Mouse (Mus musculus): ENCODE results near the gene Smad6. TPM values are rescaled to one million over a fixed set of nuclear protein-coding genes. Genes with fewer than 3 reads are reported as not detected.

Gene Smad6
- polyA plus RNA-seq, 1 experiment from 2014 or later: 13.4 TPM

DNA sequence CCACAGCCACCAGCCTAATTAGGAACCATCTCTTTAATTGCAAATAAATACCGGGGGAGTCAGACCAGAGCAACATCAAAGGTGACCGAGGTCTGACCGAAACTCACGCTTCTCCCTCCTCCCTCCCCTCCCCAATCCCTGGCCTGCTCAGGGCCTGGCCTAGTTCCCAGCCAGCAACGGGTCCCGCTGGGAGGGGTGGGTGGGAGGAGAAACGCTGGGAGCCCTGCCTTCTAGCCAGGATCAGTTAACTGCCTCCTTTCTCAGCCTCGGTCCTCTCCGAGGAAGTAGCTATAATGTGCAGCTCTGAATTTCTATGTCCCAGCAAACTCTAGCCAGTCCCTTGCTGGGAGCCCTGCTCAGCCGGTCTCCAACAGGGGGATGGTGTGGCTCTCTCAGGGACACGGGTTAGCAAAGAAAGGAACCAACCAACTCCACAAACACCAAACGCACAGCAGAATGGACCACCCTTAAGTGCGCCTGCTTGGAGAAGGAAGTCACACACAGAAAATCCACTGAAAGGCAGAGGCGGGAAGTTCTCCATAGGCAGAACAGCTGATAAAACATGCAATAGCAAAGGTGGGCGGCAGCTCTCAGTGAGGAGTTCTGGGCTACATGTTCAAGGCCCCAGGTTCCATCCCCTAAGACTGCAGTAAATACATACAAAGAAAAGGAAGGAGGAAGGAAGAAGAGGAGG is 63.4 kb downstream of the Smad6 start:
- Histone ChIP-seq H3K9me3 (ENCODE audit: low read length) (no peaks in the 10 kb centered on the region), H3K27me3 (replicated peaks; ENCODE audit: insufficient read depth, low read length) (no peaks in the 10 kb centered on the region), H3K4me1 (ENCODE audit: insufficient read depth, low read depth, low read length) (peaks cover 26% of the 10 kb centered on the region), H3K36me3 (ENCODE audit: insufficient read depth, low read length) (no peaks in the 10 kb centered on the region), H3K4me3 (ENCODE audit: low read depth, low read length) (no peak overlapping the region), H3K27ac (ENCODE audit: low read length) (peak overlapping the region; percentile 72), H3K9ac (replicated peaks; ENCODE audit: low read depth) (no peak overlapping the region), H3K4me2 (replicated peaks; ENCODE audit: low read depth, low read length) (peak overlapping the region; percentile 32; the same call in 1 of the 2 replicates)
- ATAC-seq: peak; percentile 64
- TF ChIP-seq CTCF (IDR thresholded peaks at IDR 0.05): no peak
- TF ChIP-seq EP300 (IDR thresholded peaks at IDR 0.05): no peak
- DNase-seq (ENCODE audit: low spot score): peak; percentile 80
- 17% methylated on average over 15 of the region's 15 CpGs for WGBS

DNA sequence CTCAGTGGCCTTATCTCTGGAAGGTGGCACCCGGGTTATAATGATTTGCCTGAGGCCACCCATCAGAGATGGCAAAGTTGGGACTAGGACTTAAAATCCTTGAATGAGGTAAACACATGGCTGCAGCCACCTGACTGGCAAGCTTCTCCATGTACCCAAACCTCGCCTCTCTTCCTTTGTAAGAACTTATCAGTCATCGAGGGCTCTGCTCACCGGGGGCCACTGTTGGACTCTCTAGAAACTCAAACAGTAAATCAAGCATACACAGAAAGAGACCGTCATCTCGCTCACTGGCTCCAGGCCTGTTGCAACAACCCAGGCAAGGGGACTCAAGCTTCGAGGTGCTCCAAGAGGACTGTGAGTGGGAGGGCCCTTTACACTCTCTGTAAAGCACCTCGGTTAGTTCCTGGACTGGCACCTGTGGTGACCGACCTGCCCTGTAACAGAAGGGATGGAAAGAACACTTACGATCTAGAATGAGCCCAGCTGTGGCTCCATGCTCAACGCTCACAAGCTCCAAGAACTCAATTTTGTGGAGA is 64.1 kb downstream of the Smad6 start:
- ATAC-seq: peak; percentile 58
- H3K36me3 ChIP-seq (ENCODE audit: insufficient read depth, low read length): no peaks in the 10 kb centered on the region
- WGBS: 44% methylated on average over 11 of the region's 11 CpGs
- H3K4me3 ChIP-seq (ENCODE audit: low read depth, low read length): no peak overlapping the region
- H3K4me2 ChIP-seq (replicated peaks; ENCODE audit: low read depth, low read length): no peak overlapping the region
- no peaks in the 10 kb centered on the region for H3K9me3 ChIP-seq (ENCODE audit: low read length)
- H3K9ac ChIP-seq (replicated peaks; ENCODE audit: low read depth): no peak overlapping the region
- peak overlapping the region; percentile 72 for H3K27ac ChIP-seq (ENCODE audit: low read length)
- peak; percentile 75 for DNase-seq (ENCODE audit: low spot score)
- TF ChIP-seq CTCF (IDR thresholded peaks at IDR 0.05): no peak
- no peak for TF ChIP-seq EP300 (IDR thresholded peaks at IDR 0.05)
- peaks cover 28% of the 10 kb centered on the region for H3K4me1 ChIP-seq (ENCODE audit: insufficient read depth, low read depth, low read length)
- H3K27me3 ChIP-seq (replicated peaks; ENCODE audit: insufficient read depth, low read length): no peaks in the 10 kb centered on the region

DNA sequence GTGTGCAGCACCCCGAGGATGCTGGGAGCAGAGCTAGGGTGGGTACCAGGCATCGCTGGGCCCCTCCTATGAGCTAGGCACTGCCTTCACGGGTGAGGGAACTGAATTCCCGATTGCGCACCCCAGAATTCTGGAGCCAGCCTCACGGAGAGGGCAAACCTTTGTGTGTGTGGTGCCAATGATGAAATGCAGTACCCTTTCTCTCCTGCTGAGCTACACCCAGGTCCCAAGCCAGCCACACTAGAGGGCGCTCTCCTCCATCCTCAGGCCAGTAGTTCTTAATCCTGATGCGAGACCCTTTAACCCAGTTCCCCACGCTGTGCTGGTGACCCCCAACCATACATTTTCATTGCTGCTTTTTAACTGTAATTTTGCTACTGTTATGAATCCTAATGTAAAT is 65.8 kb downstream of the Smad6 start:
- 35% methylated on average over 9 of the region's 9 CpGs for WGBS
- TF ChIP-seq EP300 (IDR thresholded peaks at IDR 0.05) (no peak), CTCF (IDR thresholded peaks at IDR 0.05) (peak; percentile 96)
- no peak overlapping the region for H3K4me3 ChIP-seq (ENCODE audit: low read depth, low read length)
- no peak overlapping the region for H3K9ac ChIP-seq (replicated peaks; ENCODE audit: low read depth)
- no peak overlapping the region for H3K27ac ChIP-seq (ENCODE audit: low read length)
- DNase-seq (ENCODE audit: low spot score) (peak; percentile 85), ATAC-seq (peak; percentile 11; the same call in 1 of the 2 replicates)
- H3K4me1 ChIP-seq (ENCODE audit: insufficient read depth, low read depth, low read length): peaks cover 36% of the 10 kb centered on the region
- H3K4me2 ChIP-seq (replicated peaks; ENCODE audit: low read depth, low read length): no peak overlapping the region
- H3K9me3 ChIP-seq (ENCODE audit: low read length): no peaks in the 10 kb centered on the region
- peaks cover 5% of the 10 kb centered on the region; the same call in 1 of the 2 replicates for H3K36me3 ChIP-seq (ENCODE audit: insufficient read depth, low read length)
- no peaks in the 10 kb centered on the region for H3K27me3 ChIP-seq (replicated peaks; ENCODE audit: insufficient read depth, low read length)

DNA sequence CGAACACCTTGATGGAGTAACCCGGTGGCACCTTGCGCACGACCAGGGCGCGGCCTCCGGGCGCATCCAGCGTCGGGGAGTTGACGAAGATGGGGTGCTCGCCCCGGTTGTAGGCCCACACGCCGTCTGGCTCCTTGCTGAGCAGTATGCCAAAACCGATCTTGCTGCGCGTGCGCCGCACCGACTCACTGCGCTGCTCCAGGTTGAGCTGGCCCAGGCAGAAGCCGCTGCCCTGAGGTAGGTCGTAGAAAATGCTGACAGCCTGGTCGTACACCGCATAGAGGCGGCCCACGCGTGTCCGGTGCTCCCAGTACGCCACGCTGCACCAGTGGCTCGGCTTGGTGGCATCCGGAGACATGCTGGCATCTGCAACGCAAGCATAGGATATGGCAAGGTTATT is 68.2 kb downstream of the Smad6 start:
- H3K9me3 ChIP-seq (ENCODE audit: low read length): no peaks in the 10 kb centered on the region
- no peak overlapping the region for H3K4me2 ChIP-seq (replicated peaks; ENCODE audit: low read depth, low read length)
- no peak for ATAC-seq
- TF ChIP-seq EP300 (IDR thresholded peaks at IDR 0.05) (no peak), CTCF (IDR thresholded peaks at IDR 0.05) (no peak)
- no peak overlapping the region for H3K4me3 ChIP-seq (ENCODE audit: low read depth, low read length)
- no peak for DNase-seq (ENCODE audit: low spot score)
- no peaks in the 10 kb centered on the region for H3K27me3 ChIP-seq (replicated peaks; ENCODE audit: insufficient read depth, low read length)
- H3K9ac ChIP-seq (replicated peaks; ENCODE audit: low read depth): no peak overlapping the region
- H3K27ac ChIP-seq (ENCODE audit: low read length): no peak overlapping the region
- 82% methylated on average over 35 of the region's 35 CpGs for WGBS
- peaks cover 20% of the 10 kb centered on the region; the same call in 1 of the 2 replicates for H3K4me1 ChIP-seq (ENCODE audit: insufficient read depth, low read depth, low read length)
- H3K36me3 ChIP-seq (ENCODE audit: insufficient read depth, low read length): peaks cover 5% of the 10 kb centered on the region; the same call in 1 of the 2 replicates

DNA sequence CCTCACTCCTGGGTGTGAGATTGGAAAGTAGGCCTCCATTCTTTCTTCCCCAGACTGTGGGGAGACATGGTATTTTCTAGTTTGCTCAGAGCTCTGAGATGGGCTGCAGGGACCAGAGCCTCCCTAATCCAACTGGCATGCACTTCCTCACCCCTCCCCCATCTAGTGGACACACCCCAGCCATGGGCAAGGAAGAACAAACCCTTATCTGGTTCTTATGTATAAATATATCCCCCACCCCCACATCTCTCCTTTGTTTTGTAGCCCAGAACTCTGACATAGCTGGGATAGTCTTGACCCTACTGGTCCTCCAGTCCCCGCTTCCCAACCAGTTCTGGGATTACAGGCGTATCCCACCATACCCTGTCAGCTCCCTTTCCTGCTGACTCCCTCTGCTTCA is 69.3 kb downstream of the Smad6 start:
- no peaks in the 10 kb centered on the region for H3K9me3 ChIP-seq (ENCODE audit: low read length)
- no peak overlapping the region for H3K27ac ChIP-seq (ENCODE audit: low read length)
- ATAC-seq: peak; percentile 11; the same call in 1 of the 2 replicates
- 0 out of 2 replicates have a peak, but pooled peaks have one; percentile 28 for TF ChIP-seq EP300 (IDR thresholded peaks at IDR 0.05)
- no peak for TF ChIP-seq CTCF (IDR thresholded peaks at IDR 0.05)
- H3K4me2 ChIP-seq (replicated peaks; ENCODE audit: low read depth, low read length): no peak overlapping the region
- no peak overlapping the region for H3K4me3 ChIP-seq (ENCODE audit: low read depth, low read length)
- peaks cover 13% of the 10 kb centered on the region; the same call in 1 of the 2 replicates for H3K4me1 ChIP-seq (ENCODE audit: insufficient read depth, low read depth, low read length)
- 70% methylated on average over 2 of the region's 2 CpGs for WGBS
- peaks cover 5% of the 10 kb centered on the region; the same call in 1 of the 2 replicates for H3K36me3 ChIP-seq (ENCODE audit: insufficient read depth, low read length)
- peak; percentile 55 for DNase-seq (ENCODE audit: low spot score)
- H3K27me3 ChIP-seq (replicated peaks; ENCODE audit: insufficient read depth, low read length): no peaks in the 10 kb centered on the region
- no peak overlapping the region for H3K9ac ChIP-seq (replicated peaks; ENCODE audit: low read depth)

DNA sequence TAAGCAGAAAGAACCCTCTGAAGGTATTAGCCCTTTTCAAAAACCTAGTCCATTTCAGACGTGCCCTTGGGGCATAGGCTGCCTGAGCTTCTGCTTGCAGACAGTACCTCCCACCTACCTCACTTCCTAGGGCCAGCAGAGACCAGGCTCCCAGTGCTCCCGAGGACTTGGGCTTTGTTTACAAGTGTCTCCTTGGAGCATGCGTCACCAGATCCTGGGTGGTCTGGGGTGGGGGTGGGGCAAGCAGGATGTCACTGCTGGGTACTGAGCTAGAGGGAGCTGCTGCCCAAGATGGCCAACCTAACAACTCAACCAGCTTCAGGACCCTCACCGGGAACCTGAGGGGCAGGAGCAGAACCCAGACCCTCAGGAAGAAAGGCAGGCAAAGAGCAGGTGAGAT is 71.5 kb downstream of the Smad6 start:
- Histone ChIP-seq H3K36me3 (ENCODE audit: insufficient read depth, low read length) (peaks cover 5% of the 10 kb centered on the region; the same call in 1 of the 2 replicates), H3K9ac (replicated peaks; ENCODE audit: low read depth) (no peak overlapping the region), H3K4me3 (ENCODE audit: low read depth, low read length) (no peak overlapping the region), H3K27me3 (replicated peaks; ENCODE audit: insufficient read depth, low read length) (no peaks in the 10 kb centered on the region), H3K9me3 (ENCODE audit: low read length) (no peaks in the 10 kb centered on the region), H3K27ac (ENCODE audit: low read length) (no peak overlapping the region), H3K4me2 (replicated peaks; ENCODE audit: low read depth, low read length) (no peak overlapping the region), H3K4me1 (ENCODE audit: insufficient read depth, low read depth, low read length) (peaks cover 12% of the 10 kb centered on the region; the same call in 1 of the 2 replicates)
- no peak for DNase-seq (ENCODE audit: low spot score)
- 24% methylated on average over 4 of the region's 4 CpGs for WGBS
- TF ChIP-seq EP300 (IDR thresholded peaks at IDR 0.05): no peak
- peak; percentile 41 for TF ChIP-seq CTCF (IDR thresholded peaks at IDR 0.05)
- ATAC-seq: peak; percentile 43

Measured in lung, postnatal 0 days (tissue).